Mouse (Mus musculus): ENCODE results near the gene Hcls1.

Gene Hcls1

DNA sequence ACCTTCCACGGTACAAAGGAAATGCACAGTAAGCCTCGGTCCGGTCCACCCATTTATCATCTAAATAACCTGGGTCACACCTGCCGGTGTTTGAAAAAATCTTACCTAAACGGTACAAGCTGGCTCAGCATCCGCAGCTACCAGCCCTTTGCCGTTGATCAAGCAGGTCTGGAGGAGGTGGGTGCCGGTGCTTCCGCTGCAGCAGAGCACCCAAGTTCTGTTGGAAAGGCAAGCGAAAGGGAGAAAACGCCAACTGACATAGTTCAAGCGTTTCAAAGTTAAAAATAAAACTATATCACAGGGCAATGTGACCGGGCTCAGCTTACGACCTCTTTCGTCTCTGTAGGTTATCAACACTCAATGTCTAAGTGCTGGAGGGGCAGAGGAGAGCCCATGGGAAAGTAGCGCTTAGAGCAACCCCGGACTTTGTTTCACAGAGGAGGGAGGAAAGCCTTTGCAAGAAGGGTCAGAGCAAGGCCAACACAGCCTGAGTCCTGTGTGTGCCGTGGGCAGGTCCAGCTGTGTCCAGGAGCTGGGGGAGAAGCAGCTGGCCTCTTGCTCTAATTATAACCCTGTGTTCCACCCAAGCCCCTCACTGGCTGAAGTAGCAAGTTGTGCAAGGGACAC is 55.3 kb downstream of the Hcls1 start, which contains the start of gene Fbxo40:
Gene Fbxo40 (minus strand): TSS at position 469 of the 627 bp plus-strand sequence.
- no peak for DNase-seq

DNA sequence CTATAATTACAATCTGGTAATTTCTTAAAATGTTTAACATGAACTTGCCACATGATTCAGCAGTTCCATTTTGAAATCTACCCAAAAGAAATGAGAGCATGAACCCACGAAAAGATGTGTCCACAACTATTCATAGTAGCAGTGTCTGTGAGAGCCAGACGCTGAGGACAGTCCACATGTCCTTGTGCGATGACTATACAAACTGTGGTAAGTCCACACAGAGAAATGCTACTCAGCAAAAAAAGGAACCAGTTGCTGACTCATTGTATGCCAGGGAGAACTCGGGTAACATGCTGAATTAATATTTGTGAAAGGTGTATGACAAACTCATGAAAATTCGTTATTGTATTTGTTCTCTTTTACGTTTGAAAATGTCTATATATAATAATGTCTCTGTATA is 62.9 kb downstream of the Hcls1 start:
- DNase-seq, result no peak

DNA sequence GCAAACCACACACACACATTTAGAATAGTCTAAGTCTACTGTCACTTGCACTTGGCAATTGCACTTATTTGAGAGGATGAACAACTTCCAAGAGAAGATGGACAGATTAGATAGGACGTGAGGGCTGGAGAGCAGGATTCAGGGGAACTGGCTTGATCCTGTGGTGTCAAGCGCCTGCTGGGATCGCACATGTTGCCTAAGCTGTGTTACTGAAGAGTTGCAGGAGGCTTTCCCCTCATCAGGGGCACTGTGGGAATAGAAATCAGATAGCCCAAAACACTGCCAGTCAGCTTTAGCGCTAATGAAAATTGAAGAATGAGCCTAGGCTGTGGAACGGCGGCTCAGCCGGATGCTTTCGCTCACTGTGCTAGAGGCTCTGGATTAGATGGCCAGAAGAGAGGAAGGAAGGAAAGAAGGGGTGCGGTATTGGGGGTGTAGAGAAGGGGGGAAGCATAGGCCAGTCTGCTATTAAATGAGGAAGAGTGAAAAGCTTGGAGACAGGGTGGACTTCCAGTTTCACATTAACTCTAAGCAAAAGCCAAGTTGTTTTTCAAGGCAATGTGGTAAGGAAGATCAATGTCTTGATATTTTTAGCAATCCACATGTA is 64.7 kb downstream of the Hcls1 start:
- no peak for DNase-seq

DNA sequence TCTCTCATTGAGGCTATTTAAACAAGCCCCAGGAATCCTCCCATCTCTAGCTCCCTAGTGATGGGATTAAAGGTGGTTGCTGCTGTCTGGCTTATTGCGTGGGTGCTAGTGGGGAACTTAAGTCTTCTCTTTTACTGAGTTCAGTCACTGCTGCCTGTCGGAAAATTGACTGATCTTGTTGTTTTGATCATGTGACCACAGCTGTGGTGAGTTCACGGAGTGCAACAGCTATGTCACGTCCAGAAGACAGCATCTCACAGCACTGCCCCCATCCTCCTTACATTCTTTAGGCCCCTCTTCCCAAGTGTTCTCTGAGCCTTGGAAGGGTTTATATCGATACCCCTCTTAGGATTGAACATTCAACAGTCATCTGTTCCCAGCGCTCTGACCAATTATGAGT is 74.5 kb downstream of the Hcls1 start:
- DNase-seq, result no peak

DNA sequence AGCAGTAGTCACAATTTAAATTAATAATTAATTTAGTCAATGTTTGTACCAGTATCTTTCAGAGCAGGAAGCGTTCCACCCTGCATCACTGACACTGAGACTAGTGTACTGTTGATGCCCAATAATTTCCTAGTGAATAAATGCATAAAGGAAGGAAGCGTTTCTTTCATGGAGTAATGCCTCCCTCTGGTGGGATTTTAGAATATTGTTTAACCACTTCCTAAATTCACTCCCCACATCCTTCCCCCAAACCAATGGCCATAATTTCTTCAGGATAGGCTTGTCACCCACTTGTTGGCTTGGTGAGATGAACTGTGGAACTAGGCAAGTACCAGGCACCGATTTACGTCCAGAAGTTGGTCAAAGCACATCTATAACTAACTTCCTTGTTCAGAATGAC is 75.6 kb downstream of the Hcls1 start:
- peak; percentile 18 for DNase-seq

DNA sequence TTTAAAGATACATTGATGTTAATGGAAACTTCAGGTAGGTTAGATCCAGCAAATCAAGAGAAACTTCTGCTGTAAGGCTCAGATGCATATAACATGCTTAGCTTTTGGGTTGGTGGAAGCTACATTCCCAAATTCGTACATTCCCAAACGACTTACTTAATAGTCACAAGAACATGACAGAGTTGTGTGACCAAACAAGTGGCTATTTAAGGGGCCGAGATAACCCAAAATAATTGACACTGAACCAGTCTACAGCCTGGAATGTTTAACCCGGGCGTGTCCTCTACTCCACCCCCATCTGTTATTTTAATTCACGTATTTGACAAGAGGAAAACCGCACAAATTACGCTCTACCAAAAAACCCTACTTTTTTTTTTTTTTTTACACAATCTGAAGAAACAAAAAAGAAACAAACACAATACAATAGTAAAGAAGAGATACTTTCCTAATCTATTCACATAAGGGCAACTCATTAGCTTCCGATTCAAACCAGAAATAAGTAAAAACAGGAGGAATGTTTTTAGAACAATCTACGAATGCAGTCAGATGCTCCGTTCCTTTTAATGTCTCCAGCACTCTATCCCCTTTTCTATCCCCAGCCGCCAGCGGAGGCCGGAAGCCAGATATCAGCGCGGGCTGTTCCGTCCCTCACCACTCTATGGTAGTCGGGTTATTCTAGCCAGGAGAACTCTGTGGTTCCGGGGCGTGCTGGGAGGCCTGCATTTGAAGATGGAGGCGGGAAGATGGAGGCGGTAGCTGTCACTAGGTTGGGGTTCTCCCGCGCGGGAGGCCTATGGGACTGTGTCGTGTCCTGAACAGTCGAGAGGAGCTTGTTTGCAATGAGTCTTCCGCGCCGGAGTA is 76.5 kb downstream of the Hcls1 start, which contains the start of gene Polq:
Gene Polq (plus strand): TSS at position 726 of the 861 bp plus-strand sequence.
- DNase-seq, result peak; percentile 92

DNA sequence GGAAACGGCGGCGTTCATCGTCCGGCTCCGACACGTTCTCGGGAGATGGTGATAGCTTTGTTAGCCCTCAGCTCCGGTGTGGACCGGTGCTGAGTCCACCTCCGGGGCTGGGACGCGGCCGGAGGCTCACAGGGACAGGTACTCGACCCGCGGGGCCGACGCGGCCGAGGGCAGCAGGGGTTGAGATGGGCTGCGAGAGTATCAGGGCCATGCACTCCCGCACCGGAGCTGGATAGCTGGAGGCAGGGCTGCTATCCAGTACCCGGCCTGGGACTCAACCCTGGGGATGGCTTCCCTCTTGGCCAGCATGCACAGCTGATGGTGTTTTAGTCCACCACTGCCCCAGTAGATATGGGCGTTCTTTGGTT is 77.1 kb downstream of the Hcls1 start:
- no peak for DNase-seq

DNA sequence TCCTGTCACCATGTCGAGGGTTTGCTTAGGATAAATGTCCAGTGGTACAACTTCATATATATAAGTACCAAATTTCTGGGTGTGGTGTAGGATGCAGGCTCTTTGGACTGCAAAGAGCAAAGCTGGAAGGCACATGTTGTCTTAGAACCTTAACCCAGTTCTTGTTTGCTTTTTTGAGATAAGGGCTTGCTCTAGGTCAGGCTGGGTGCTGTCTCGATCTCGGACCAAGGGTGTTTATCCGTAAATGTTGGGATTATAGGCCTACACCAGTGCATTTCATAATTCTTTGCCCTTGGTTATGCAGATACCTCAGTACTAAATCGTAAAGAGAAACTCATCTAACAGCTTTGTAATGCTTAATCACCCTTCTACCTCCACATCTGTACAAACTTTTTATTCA is 77.6 kb downstream of the Hcls1 start:
- DNase-seq, result no peak

All from thymus, postnatal 4 days (tissue).